Mouse (Mus musculus) E14TG2a.4 (cell line): ENCODE results near the gene Galnt3.

Experiments
- CTCF ChIP-seq: conservative IDR thresholded peaks from 2 replicates; pipeline ENCODE4 v1.5.1; 2014; ENCODE audit warnings: low read length
- NANOG ChIP-seq: IDR thresholded peaks from 2 replicates; pipeline ENCODE4 v1.6.1; 2014; ENCODE audit warnings: borderline replicate concordance, low read length, mixed read lengths
- POU5F1 ChIP-seq: IDR thresholded peaks from 2 replicates; pipeline ENCODE4 v1.6.1; 2014; ENCODE audit warnings: low read length, borderline replicate concordance

- no peak for TF ChIP-seq CTCF
- TF ChIP-seq POU5F1: no peak
- no peak for TF ChIP-seq NANOG
Measured at GRCm38 (mm10) chr2:66140246-66140645, 15.5 kb upstream of the Galnt3 start.
